Mouse (Mus musculus) testis, postnatal 10 days (tissue): ENCODE measurements around the gene Padi1.

ENCODE experiments used
- DNase-seq: peaks from one replicate; pipeline ENCODE4 v3.0.0; 2021; ENCODE audit warnings: low spot score

Gene Padi1

DNA sequence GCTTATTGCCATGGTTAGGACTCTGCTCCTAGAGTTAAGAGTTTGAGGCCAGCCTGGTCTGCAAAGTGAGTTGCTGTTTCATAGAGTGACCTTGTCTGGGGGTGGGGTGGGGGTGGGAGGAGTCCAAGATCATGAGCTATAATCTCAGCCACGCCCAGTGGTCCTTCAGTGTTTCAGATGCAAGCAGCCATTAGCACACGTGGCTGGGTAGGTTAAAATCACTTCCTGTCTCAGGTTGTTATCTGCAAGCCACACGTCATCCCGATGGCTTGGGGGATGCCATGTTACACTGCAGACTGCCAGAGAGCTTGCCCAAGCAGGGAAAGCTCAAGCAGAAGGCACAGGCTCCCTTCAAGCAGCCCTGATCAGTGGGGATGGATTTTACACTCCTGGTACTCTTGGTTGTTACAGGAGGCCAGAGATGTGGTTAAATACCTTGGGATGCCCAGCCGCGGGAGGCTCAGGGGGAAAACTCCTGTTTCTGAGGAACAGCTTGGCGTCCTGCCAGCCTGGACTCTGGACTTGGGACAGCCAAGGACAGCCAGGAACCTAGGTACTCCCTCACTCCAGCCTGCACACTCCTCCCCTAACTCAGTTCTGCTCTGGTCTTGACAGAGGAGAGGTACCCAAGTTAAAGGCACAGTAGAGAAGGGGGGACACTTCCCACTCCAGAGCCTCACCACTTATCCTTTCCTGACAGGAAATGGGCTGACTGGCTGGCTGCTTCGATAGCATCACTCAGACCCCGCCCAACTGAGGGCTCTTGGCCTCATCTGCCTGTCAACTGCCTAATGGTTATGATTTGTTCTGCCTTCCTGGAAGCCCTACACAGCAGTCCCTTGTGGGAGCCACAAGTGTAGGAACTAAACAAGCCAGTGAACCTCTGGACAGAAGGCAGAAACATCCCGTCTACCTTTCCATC is 29.3 kb downstream of the Padi1 start:
- DNase-seq, result peak; percentile 77

DNA sequence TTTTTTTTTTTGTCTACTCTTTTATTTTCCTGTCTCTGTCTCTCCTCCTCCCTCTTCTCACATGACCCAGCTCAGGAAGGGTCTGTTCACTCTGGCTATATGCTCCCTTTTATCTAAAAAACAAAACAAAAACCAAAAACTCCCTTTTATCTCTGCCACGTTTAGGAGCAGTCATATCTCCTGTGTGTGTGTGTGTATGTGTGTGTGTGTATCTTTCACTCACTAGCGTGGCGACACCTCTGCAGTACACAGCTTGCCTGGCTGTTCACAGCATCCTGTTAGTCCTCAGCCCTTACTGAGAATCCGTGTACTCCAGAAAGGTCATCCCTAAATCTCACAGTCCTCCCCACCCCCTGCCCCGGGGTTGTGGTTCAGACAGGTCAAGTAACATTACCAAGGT is 30.1 kb downstream of the Padi1 start:
- DNase-seq, result no peak

DNA sequence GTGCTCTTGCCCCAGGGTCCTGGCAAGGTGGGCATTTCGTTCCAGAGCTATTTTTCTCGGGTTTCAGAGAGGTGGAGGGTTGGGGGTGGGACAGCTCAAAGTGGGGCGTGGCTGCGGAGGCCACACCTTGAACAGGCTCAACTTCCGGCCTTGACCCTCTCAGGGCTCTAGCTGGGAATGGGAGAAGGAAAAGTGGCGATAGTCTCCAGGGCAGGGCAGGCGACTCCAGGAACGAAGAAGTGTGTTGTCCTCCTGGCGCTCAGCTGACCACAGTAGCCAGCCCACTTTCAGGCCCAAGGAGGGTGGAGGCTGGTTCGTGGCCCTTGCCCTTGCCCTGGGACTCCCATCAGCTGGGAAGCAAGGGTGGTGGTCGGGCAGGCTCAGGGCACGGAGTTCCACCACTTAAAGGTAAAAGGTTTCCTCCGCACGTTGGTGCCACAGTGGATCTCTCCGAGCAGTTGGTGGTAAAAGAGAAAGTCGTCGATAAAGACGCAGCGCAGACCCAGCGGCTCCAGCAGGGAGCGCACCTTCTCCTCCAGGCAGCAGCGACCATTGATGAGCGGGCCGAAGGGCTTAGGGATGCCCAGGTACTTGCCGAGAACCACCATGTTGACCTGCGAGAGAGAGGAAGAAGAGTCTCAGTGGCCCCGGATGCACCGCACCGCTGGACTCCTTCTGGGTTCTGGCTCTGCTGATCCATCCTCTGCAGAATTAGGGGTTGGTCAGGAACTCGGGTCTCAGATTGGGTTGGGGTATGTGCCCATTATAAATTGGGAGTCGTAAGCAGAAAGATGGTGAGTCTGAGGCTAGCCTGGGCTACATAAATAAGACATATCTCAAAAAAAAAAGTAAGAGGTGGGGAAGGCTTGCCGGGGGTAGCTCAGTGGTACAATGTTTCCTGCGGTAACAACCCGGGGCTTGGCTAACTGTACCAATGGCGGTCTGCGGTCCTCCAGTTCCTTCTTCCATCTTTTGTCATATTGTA is 31.0 kb downstream of the Padi1 start:
- DNase-seq, result peak; percentile 61

DNA sequence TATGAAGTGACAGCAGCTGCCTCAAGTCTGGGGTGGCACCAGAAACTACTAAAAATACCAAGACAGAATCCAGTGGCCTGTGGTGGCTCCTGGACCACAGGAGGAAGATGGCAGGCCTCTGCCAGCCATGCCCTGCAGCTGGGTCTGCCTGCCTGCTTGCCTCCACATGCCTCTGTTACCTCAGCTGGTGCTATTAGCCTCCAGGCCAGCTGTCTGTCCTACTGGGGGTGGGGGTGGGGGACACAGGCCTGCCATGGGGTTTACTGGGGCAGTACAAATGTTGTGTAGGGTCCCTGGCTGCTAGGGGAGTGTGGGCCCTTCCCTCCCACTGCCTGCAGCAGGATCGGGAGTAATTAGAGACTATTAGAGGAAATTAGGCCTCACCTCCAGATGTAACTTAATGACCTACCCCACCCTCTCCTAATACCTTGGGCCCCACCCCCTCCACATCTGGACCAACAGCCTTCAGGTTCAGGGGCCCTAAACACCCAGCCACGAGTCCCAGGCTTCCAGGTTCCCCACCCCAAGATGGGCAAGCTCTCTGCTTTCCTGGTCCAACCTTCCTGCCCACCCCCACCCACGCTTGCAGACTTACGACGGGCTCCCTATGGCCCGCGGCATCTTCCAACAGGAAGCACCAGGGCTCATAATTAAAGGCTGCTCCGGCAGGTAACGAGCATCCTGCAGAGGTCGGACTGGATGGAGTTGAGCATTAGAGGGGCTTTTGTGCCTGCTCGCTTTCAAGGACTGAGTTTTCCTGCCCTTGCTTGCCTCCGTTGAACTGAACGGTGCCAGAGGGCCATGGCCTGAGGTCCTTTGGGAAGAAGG is 32.0 kb downstream of the Padi1 start:
- no peak for DNase-seq

DNA sequence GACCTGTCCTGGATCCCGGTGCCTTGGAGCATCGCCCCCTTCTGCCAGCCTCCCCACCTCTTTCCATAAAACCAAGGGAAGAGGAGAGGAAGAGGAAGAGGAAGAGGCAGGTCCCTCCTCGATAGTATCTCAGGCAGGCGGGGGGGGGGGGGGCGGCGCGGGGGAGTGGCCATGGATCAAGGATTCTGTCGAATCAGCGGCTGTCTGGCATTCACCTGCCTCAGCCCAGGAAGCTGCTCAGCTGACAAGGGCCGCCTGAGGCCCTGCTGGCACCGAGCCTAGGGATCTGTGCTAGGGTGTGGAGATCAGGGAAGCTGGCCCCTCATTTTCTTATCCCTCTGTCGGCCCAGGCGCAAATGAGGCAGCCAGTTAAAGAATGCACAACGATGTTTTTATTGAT is 33.0 kb downstream of the Padi1 start:
- peak; percentile 65 for DNase-seq

DNA sequence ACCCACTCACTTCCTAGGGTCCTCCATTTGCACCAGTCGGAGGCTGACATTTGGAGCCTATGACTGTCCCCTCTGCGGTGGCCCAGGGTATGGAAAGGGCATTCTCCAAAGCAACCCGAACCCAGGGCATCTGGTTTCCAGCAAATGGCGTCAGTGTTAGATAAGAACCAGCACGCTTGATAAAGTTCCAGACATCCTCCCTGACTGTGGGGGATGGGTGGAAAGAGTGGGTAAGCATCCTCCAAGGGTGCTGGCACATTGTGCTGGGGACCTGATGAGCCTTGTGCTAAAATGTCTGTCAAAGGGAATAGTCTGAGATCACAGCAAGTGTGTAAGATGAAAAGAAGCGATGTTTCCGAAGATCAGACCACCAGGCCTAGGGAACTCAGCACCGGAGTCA is 33.4 kb downstream of the Padi1 start:
- no peak for DNase-seq

DNA sequence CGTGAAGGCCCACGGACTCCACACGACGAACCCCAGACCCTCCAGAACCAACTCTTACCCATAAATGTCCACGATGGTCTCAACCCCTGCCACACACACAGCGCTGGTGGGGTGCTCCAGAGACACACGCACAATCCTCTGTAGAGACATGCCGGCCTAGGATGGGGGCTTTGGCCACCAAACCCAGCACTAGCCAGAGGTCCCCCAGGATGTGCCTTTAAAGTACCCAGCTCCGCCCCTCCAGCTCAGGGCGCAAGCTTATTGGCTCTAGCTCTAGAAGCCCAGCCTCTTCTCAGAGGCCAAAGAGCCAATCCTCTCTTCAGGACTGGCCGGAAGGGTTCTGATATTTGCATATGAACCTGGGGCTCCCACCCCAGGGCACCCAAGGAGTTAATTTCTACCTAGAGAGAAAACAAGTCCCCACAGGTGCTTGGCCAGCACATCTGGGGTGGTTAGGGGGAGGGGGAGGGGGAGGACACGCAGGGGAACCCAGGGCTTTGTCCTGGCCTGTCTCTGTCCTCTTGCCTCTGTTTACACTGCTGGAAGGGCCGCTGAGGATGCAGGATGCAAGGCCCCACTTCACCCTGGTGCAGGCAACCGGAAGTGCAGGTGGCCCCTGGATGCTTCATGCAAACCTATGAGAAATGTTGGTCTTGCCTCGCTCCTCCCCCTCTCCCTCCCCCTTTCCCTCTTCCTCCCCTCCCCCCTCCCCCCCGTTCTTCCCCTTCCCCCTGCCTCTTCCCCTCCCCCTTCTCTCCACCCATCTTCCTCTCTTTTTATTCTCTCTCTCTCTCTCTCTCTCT is 34.9 kb downstream of the Padi1 start, which contains the start of gene Padi3:
Gene Padi3, minus strand, starts transcription at position 191 of the 803 bp plus-strand sequence.
- DNase-seq, result no peak

DNA sequence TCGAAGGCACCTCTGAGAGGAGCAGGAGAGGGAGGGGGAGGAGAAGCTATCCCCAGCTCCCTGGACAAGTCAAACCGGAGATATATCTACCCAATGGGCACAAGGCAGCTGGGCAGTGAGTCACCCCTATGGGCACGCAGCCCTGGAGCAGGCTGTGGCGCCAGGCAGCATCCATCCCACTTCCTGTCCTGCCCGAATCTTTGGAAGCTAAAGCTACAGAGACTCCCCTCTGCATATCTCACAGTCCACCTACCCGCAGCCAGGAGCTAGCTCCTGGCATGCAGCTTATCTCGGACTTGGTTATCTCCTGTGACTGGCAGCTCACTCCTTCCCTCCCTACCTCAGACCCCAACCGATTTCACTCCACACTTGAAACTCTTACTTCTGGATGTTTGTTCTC is 36.5 kb downstream of the Padi1 start:
- DNase-seq, result no peak

DNA sequence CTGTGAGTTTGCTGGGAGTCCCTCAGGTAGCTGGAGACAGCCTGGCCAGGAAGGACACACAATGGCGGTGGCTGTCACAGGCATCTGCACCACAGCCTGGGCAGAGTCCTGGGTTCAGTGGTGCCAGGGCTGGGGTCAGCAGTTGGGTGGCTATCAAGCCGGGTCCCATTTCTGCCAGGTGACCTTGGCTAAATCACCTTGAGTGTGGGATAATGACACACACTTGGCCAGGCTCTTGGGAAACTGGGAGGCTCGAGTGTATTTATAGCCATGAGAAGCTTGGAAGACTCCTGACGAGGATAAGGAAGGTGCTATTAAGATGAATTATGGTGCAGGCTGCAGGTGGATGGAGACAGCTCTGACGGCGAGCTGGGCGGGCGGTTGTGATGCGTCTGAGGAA is 41.0 kb downstream of the Padi1 start:
- DNase-seq, result no peak

DNA sequence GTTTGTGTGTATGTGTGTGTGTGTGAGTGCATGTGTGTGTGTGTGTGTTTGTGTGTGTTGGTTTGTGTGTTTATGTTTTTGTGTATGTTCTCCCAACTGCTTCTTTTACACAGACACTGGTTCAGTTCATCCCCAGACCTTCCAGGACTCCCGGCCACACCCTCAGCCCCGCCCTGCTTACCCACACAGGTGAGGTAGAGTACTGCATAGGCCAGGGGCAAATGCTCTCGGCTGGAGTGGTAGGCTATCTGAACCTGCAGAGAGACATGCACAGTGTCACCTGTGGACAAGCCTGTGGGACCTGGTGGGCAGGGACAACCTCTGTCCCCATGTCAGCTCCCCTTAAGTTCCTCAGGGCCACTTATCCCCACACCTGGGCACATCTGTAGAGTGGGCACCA is 44.2 kb downstream of the Padi1 start:
- no peak for DNase-seq

DNA sequence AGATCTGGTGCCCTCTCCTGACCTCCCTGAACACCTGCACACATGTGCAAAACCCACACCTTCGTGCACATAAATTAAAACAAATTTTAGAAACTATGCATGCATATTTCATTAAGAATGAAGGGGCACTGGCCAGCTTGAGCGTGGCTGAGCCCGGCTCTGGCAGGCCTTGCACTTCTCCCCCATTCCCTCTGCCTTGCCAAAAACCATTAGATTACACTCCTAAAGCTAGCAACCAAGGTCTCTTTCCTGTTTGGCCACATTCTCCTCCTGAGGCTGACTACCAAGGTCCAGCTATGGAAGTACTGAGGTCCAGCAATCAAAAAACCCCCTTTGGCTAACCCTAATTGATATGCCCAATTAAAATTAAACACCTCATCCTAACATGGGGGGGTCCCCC is 48.8 kb downstream of the Padi1 start:
- DNase-seq, result no peak

DNA sequence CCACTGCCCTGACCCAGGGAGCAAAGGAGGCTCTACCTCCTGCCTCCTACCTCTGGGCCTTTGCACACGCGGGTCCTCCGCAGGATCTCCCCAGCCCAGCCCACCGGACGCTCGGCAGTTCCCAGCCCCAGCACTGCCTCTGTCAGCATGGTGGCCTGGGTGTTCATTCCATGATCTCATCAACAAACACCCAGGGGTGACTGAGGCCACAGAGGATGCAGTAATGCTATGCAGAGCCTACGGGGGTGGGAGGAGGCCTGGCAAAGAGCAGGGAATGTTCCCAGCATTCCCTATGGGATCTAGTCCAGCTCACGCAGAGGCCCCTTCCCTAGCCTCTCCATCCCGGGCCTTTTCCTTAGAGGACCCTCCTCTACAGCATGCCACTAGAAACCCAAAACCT is 50.9 kb downstream of the Padi1 start:
- no peak for DNase-seq

DNA sequence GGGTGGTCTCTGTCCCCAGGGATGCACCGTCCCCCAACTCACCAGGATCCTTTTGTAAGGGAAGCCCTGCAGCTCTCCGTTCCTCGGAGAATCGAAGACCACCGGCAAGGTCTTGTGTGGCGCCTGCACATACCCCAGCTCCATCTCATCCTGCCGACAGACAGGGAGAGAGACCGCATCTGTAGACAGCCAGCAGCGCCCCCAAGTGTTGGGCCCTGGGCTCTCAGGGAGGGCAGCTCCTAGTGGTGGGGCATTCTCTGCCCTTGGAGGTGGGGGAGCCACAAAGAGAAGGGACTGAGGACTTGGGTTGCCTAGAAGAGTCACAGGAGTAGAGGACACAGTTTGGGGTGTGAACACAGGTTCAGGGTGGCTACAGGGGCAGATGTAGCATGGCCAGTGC is 51.8 kb downstream of the Padi1 start:
- DNase-seq, result no peak

DNA sequence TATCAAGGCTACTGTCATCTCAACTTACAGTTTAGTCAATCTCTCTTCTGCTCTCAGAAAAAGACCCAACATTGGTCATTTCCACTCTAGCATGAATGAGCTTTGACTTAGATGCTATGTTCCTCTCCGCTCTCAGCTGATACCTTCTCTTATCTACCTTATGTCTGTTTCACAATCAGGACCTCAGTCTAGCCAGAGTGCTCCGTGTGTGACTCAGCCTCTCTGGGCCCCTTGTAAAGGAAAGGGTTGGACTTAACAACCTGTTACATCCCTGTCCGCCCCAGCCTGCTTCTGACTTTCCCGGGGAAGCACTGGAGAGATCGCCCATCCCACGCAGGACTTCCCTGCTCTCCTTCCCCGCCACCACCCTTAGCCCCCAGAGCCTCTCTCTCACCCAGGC is 53.0 kb downstream of the Padi1 start:
- DNase-seq, result no peak

DNA sequence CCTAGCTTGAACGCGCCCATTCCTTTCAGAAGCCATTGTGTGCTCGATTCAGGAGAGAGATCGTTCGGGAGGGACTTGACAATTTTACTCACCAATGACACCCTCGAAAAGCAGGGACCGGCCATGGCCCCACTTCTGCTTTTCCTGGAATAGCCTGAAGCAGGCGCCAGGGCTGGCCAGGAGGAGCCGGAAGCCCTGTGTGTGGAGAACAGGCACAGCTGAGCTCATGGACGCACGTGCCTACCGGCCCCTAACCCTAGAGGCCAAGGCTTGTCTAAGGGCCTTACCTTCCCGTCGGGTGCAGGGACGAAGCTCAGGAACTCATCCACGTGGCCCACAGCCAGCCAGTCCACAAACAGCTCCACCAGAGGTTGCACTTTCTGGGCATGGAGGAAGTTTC is 54.5 kb downstream of the Padi1 start:
- no peak for DNase-seq

DNA sequence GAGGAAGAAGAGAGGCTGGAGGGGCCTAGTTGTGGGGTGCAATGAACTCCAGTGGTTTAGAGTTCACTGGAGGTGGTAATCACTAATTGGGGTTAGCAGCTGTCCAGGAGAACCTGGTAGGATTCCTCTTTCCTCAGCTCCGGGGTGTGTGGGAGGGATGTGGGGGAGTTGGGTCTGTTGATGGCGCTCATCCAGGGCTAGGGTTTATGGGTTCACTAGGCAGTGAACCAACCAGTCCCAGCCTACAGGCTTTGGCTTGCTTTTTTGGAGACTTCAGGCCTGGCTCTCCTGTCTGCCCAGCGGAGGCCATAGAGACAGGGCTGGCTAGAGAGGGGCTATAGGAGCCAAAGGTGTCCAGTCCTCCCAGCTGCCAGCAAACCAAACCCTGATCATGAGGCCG is 55.6 kb downstream of the Padi1 start:
- peak; percentile 68 for DNase-seq

DNA sequence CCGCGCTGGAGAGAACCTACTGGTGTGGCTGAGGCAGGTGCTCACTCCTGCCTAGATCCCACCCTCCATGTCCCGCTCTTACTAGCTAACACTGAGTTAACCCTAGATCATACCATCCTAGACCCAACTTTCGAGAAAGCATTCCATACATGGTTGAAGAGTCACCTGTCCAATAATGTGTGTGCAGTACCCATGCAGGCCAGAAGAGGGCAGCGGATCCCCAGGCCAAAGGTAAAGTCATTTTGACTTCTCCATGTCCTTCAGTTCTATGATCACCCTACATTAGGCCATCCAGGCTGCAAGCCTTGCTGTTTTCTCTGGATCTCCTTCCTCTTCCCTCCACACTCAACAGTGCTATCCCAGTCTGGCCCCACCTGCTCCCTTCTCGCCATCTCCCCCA is 56.6 kb downstream of the Padi1 start:
- DNase-seq, result peak; percentile 89

DNA sequence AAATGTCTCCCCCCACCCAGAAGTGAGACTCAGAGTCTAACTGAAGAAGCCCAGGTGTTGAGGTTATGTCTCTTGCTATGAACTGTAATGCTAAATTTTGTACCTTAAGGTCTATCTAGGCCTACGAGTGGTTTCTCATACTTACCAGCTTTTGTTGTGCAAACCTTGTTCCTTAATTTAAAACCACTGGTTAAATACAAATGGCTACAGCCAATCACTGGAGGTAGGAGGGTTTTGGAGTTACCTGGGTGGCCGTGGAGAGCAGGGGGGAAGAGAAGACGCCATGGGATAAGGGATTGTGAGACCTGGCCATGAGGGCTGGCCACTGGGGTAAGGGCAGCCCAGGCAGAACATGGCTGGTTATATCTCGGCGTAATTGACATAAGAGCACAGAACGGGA is 57.3 kb downstream of the Padi1 start:
- DNase-seq, result no peak

DNA sequence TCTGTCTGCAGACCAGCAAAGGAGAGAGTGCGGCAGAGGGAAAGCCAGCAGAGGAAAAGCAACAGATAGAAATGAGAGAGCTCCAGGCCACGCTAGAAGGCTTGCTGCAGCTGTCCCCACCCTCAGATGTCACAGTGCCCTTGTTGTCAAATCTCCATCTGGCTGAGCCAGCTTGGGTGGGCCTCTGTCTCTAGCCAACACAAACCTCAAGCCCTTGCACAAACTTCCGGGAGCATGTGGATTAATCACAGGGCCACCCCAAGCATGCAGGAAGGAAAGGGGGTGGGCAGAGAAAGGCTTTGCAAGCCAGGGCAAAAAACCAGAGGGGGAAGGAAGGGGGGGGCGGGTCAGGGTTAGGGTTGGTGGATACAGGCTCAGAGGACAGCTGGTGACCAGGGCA is 58.2 kb downstream of the Padi1 start:
- no peak for DNase-seq

DNA sequence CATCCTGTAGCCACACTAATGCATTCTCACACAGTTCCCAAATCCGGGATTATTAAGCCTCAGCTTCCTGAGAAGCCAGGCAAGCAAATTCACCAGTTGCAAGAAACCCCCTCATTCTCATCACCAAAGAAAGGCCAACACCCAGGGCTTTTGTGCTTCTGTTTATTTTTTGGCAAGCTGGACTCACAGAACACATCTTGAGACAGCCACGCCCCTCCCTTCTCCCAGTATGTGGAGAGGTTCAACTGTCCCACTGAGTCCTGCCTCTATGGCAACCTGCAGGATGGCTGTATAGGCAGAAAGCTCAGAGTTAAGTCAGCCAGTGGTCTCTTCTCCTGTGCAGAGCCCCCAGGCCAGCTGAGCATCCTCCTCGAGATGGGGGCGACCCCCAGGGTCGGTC is 60.4 kb downstream of the Padi1 start:
- no peak for DNase-seq

DNA sequence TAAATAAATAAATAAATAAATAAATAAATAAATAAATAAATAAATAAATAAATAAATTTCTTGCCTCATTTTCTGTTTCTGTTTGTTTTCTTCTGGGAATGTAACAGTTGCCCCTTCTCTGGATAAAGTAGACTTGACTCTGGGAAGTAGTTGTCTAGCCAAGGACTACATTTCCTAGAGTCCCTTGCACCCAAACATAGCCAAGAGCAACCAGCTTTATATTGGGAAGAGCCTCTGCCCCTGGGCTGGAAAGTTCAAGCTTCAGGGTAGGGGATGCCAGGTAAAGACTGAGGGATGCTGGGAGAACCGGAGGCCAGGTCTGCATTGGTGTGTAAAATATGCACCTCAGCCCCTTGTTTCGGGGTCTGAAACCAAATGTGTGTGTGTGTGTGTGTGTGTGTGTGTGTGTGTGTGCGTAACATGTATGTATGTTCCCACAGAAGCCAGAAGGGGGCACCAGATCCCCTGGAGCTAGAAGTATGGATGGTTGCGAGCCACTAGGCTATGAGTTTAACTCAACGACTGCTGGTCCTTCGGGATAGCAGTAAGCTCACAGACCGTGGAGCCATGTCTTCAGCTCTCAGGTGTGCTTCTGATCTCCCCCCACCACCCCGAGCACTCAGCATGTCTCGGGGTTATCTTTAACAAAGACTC is 61.2 kb downstream of the Padi1 start:
- no peak for DNase-seq
